Mouse (Mus musculus): Measurements from ENCODE around the gene Gm18336. TPM values are rescaled to one million over a fixed set of nuclear protein-coding genes. Genes with fewer than 3 reads are reported as not detected.

The Gm18336 gene
- polyA plus RNA-seq, 1 experiment from 2014 or later, result not detected

DNA sequence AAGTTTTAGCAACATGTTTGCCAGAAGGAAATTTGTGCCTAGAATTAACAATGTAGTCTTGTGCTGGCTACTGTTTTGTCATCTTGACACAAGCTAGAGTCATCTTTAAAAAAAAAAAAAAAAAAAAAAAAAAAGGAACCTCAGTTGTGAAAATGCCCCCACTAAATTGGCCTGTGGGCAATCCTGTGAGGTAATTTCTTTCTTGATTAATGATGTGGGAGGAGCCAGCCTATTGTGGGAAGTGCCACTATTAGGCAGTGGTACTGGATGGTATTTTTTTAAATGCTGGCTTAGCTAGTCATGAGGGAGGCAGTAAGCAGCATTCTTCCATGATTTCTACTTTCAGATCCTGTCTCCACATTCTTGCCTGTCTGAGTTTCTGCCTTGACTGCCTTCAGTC, 35.2 kb downstream of the Gm18336 start:
- no peak for ATAC-seq
- H3K9ac ChIP-seq, result no peak overlapping the region
- no peaks in the 10 kb centered on the region for H3K9me3 ChIP-seq
- H3K4me1 ChIP-seq (replicated peaks), result no peaks in the 10 kb centered on the region
- H3K4me3 ChIP-seq (replicated peaks), result no peak overlapping the region
- H3K4me2 ChIP-seq (replicated peaks), result no peak overlapping the region
- no peaks in the 10 kb centered on the region for H3K27me3 ChIP-seq (replicated peaks)
- no peaks in the 10 kb centered on the region for H3K36me3 ChIP-seq
- H3K27ac ChIP-seq, result no peak overlapping the region

- Histone ChIP-seq H3K9ac (no peak overlapping the region), H3K27ac (no peak overlapping the region), H3K27me3 (replicated peaks) (no peaks in the 10 kb centered on the region), H3K4me3 (replicated peaks) (no peak overlapping the region), H3K4me2 (replicated peaks) (no peak overlapping the region), H3K36me3 (peaks cover 14% of the 10 kb centered on the region), H3K9me3 (no peaks in the 10 kb centered on the region), H3K4me1 (replicated peaks) (no peaks in the 10 kb centered on the region)
- no peak for ATAC-seq
- 90% methylated on average over 1 of the region's 1 CpGs for WGBS
Measured at GRCm38 (mm10) chrX:73356719-73357118, 41.8 kb downstream of the Gm18336 start.

GRCm38 (mm10) chrX:73356163-73356562, 42.4 kb downstream of the Gm18336 start:
- H3K27ac ChIP-seq, result no peak overlapping the region
- no peak overlapping the region for H3K4me3 ChIP-seq (replicated peaks)
- H3K36me3 ChIP-seq, result peaks cover 14% of the 10 kb centered on the region
- H3K9ac ChIP-seq, result no peak overlapping the region
- H3K27me3 ChIP-seq (replicated peaks), result no peaks in the 10 kb centered on the region
- no peaks in the 10 kb centered on the region for H3K4me1 ChIP-seq (replicated peaks)
- WGBS, result 89% methylated on average over 2 of the region's 2 CpGs
- no peak overlapping the region for H3K4me2 ChIP-seq (replicated peaks)
- no peak for ATAC-seq
- H3K9me3 ChIP-seq, result no peaks in the 10 kb centered on the region

Other genes starting within 250 kb of the Gm18336 start
- gene Xlr5b, start 249.9 kb downstream of the Gm18336 start, polyA plus RNA-seq (2015; fragmentation: Nextera tagmentation; extraction: Ambion mirVana), result 0.24 TPM in 1 of 2 replicates, not detected in the other
- gene DXBay18, start 249.3 kb downstream of the Gm18336 start, polyA plus RNA-seq (2015; fragmentation: Nextera tagmentation; extraction: Ambion mirVana), result not detected in 2 replicates
- gene Spin2d, start 221.7 kb downstream of the Gm18336 start, polyA plus RNA-seq (2015; fragmentation: Nextera tagmentation; extraction: Ambion mirVana), result not detected in 2 replicates
- 9.0 and 9.8 TPM in 2 replicates for gene Xlr3b, start 206.5 kb downstream of the Gm18336 start, polyA plus RNA-seq (2015; fragmentation: Nextera tagmentation; extraction: Ambion mirVana)
- 1.0 and 1.4 TPM in 2 replicates for gene Xlr4b, start 184.4 kb downstream of the Gm18336 start, polyA plus RNA-seq (2015; fragmentation: Nextera tagmentation; extraction: Ambion mirVana)
- 13.4 and 14.6 TPM in 2 replicates for gene F8a, start 170.4 kb downstream of the Gm18336 start, polyA plus RNA-seq (2015; fragmentation: Nextera tagmentation; extraction: Ambion mirVana)
- 0.84 and 0.91 TPM in 2 replicates for gene Xlr4c, start 155.6 kb downstream of the Gm18336 start, polyA plus RNA-seq (2015; fragmentation: Nextera tagmentation; extraction: Ambion mirVana)
- gene Xlr3c, start 133.3 kb downstream of the Gm18336 start, polyA plus RNA-seq (2015; fragmentation: Nextera tagmentation; extraction: Ambion mirVana), result not detected in 2 replicates
- 0.50 TPM in 1 of 2 replicates, not detected in the other for gene Xlr5a, start 105.8 kb downstream of the Gm18336 start, polyA plus RNA-seq (2015; fragmentation: Nextera tagmentation; extraction: Ambion mirVana)
- gene Xlr5c, start 105.8 kb downstream of the Gm18336 start, polyA plus RNA-seq (2015; fragmentation: Nextera tagmentation; extraction: Ambion mirVana), result 0.19 and 0.29 TPM in 2 replicates
- not detected in 2 replicates for gene Gm45015, start 61.9 kb downstream of the Gm18336 start, polyA plus RNA-seq (2015; fragmentation: Nextera tagmentation; extraction: Ambion mirVana)
- gene Zfp275, start 56.1 kb downstream of the Gm18336 start, polyA plus RNA-seq (2015; fragmentation: Nextera tagmentation; extraction: Ambion mirVana), result 9.9 and 10.2 TPM in 2 replicates
- 0.32 and 0.54 TPM in 2 replicates for gene Zfp92, start 12.4 kb upstream of the Gm18336 start, polyA plus RNA-seq (2015; fragmentation: Nextera tagmentation; extraction: Ambion mirVana)
- gene Trex2, start 36.6 kb upstream of the Gm18336 start, polyA plus RNA-seq (2015; fragmentation: Nextera tagmentation; extraction: Ambion mirVana), result not detected in 2 replicates
- 58.2 and 60.6 TPM in 2 replicates for gene Haus7, start 60.3 kb upstream of the Gm18336 start, polyA plus RNA-seq (2015; fragmentation: Nextera tagmentation; extraction: Ambion mirVana)
- gene Bgn, start 84.9 kb upstream of the Gm18336 start, polyA plus RNA-seq (2015; fragmentation: Nextera tagmentation; extraction: Ambion mirVana), result 48.5 and 52.7 TPM in 2 replicates
- 0.26 and 0.28 TPM in 2 replicates for gene Atp2b3, start 104.3 kb upstream of the Gm18336 start, polyA plus RNA-seq (2015; fragmentation: Nextera tagmentation; extraction: Ambion mirVana)
- 10.7 and 11.0 TPM in 2 replicates for gene Dusp9, start 240.7 kb upstream of the Gm18336 start, polyA plus RNA-seq (2015; fragmentation: Nextera tagmentation; extraction: Ambion mirVana)